Mouse (Mus musculus) lung, adult 2 months (tissue): ENCODE measurements around the gene Gm11541.

Source experiments
- CTCF ChIP-seq: fragments of 200-500 bp; IDR thresholded peaks from 2 replicates; pipeline ENCODE4 v1.5.1; 2011; ENCODE audit warnings: mild to moderate bottlenecking, low read length, control low read depth; ENCODE audit not compliant: insufficient read depth
- POLR2A ChIP-seq: fragments of 200-500 bp; IDR thresholded peaks from 2 replicates; pipeline ENCODE4 v1.6.1; 2011; ENCODE audit warnings: low read depth, mild to moderate bottlenecking, control low read depth, low read length, borderline replicate concordance; ENCODE audit errors: extremely low read depth

- TF ChIP-seq POLR2A (no peak), CTCF (no peak)
Observed at GRCm38 (mm10) chr11:94682427-94682826, 21.9 kb downstream of the Gm11541 start.
